Mouse (Mus musculus): ENCODE data around the gene Gm38431. TPM values are rescaled to one million over a fixed set of nuclear protein-coding genes. Genes with fewer than 3 reads are reported as not detected.

The Gm38431 gene
- total RNA-seq, 2 experiments from 2014 or later, result 7.5 to 61.0 TPM

GRCm38 (mm10) chr9:21025258-21025810 is 66.5 kb downstream of the Gm38431 start:
- ATAC-seq (replicated peaks; ENCODE audit: poor library complexity, severe bottlenecking), result no peak

- ATAC-seq (replicated peaks; ENCODE audit: poor library complexity, severe bottlenecking), result no peak
Measured at GRCm38 (mm10) chr9:21022726-21023125, 69.1 kb downstream of the Gm38431 start.

- no peak for ATAC-seq (replicated peaks; ENCODE audit: poor library complexity, severe bottlenecking)
Measured at GRCm38 (mm10) chr9:21022288-21022687, 69.5 kb downstream of the Gm38431 start.

- no peak for ATAC-seq (replicated peaks; ENCODE audit: poor library complexity, severe bottlenecking)
Measured at GRCm38 (mm10) chr9:21021363-21021762, 70.4 kb downstream of the Gm38431 start.

GRCm38 (mm10) chr9:21018600-21018999 is 73.2 kb downstream of the Gm38431 start:
- ATAC-seq (replicated peaks; ENCODE audit: poor library complexity, severe bottlenecking), result no peak

Other genes with a start within 250 kb of the Gm38431 start
- 13.8 and 44.1 TPM in 2 replicates for gene A230050P20Rik, start 223.4 kb downstream of the Gm38431 start, total RNA-seq (2014; fragmentation: Nextera tagmentation)
- gene A230050P20Rik, start 223.4 kb downstream of the Gm38431 start, total RNA-seq (2017), result 14.4 and 16.1 TPM in 2 replicates
- 1.5 and 2.5 TPM in 2 replicates for gene Angptl6, start 212.3 kb downstream of the Gm38431 start, total RNA-seq (2014; fragmentation: Nextera tagmentation)
- 0.52 and 1.4 TPM in 2 replicates for gene Angptl6, start 212.3 kb downstream of the Gm38431 start, total RNA-seq (2017)
- 88.0 and 115 TPM in 2 replicates for gene Ppan, start 203.8 kb downstream of the Gm38431 start, total RNA-seq (2014; fragmentation: Nextera tagmentation)
- 172 and 173 TPM in 2 replicates for gene Ppan, start 203.8 kb downstream of the Gm38431 start, total RNA-seq (2017)
- 224 and 262 TPM in 2 replicates for gene Eif3g, start 193.4 kb downstream of the Gm38431 start, total RNA-seq (2014; fragmentation: Nextera tagmentation)
- 187 and 207 TPM in 2 replicates for gene Eif3g, start 193.4 kb downstream of the Gm38431 start, total RNA-seq (2017)
- 172 and 204 TPM in 2 replicates for gene Dnmt1, start 132.1 kb downstream of the Gm38431 start, total RNA-seq (2014; fragmentation: Nextera tagmentation)
- 244 and 247 TPM in 2 replicates for gene Dnmt1, start 132.1 kb downstream of the Gm38431 start, total RNA-seq (2017)
- gene S1pr2, start 115.2 kb downstream of the Gm38431 start, total RNA-seq (2014; fragmentation: Nextera tagmentation), result 3.7 and 11.0 TPM in 2 replicates
- gene S1pr2, start 115.2 kb downstream of the Gm38431 start, total RNA-seq (2017), result 3.2 and 3.4 TPM in 2 replicates
- 44.8 and 73.4 TPM in 2 replicates for gene Mrpl4, start 89.3 kb downstream of the Gm38431 start, total RNA-seq (2014; fragmentation: Nextera tagmentation)
- 44.5 and 46.0 TPM in 2 replicates for gene Mrpl4, start 89.3 kb downstream of the Gm38431 start, total RNA-seq (2017)
- gene Icam1, start 76.0 kb downstream of the Gm38431 start, total RNA-seq (2014; fragmentation: Nextera tagmentation), result 11.6 and 14.7 TPM in 2 replicates
- 5.9 and 8.0 TPM in 2 replicates for gene Icam1, start 76.0 kb downstream of the Gm38431 start, total RNA-seq (2017)
- 2.1 and 2.3 TPM in 2 replicates for gene Icam4, start 62.6 kb downstream of the Gm38431 start, total RNA-seq (2014; fragmentation: Nextera tagmentation)
- gene Icam4, start 62.6 kb downstream of the Gm38431 start, total RNA-seq (2017), result 0.31 and 1.2 TPM in 2 replicates
- 0.36 TPM in 1 of 2 replicates, not detected in the other for gene Icam5, start 59.9 kb downstream of the Gm38431 start, total RNA-seq (2014; fragmentation: Nextera tagmentation)
- 0.04 TPM in 1 of 2 replicates, not detected in the other for gene Icam5, start 59.9 kb downstream of the Gm38431 start, total RNA-seq (2017)
- gene Zglp1, start 24.9 kb downstream of the Gm38431 start, total RNA-seq (2014; fragmentation: Nextera tagmentation), result 6.2 TPM in 1 of 2 replicates, not detected in the other
- not detected in 2 replicates for gene Zglp1, start 24.9 kb downstream of the Gm38431 start, total RNA-seq (2017)
- gene Gm49373, start 18.9 kb downstream of the Gm38431 start, total RNA-seq (2014; fragmentation: Nextera tagmentation), result not detected in 2 replicates
- gene Gm49373, start 18.9 kb downstream of the Gm38431 start, total RNA-seq (2017), result 0.60 TPM in 1 of 2 replicates, not detected in the other
- gene Fdx1l, start 18.4 kb downstream of the Gm38431 start, total RNA-seq (2014; fragmentation: Nextera tagmentation), result 23.5 and 39.7 TPM in 2 replicates
- gene Fdx1l, start 18.4 kb downstream of the Gm38431 start, total RNA-seq (2017), result 56.5 and 59.4 TPM in 2 replicates
- 59.8 and 74.1 TPM in 2 replicates for gene Raver1, start within 50 bp of the Gm38431 start, total RNA-seq (2014; fragmentation: Nextera tagmentation)
- gene Raver1, start within 50 bp of the Gm38431 start, total RNA-seq (2017), result 19.6 and 22.9 TPM in 2 replicates
- gene Tyk2, start 39.2 kb upstream of the Gm38431 start, total RNA-seq (2014; fragmentation: Nextera tagmentation), result 27.1 and 28.6 TPM in 2 replicates
- 19.0 and 19.8 TPM in 2 replicates for gene Tyk2, start 39.2 kb upstream of the Gm38431 start, total RNA-seq (2017)
- 120 and 157 TPM in 2 replicates for gene Cdc37, start 58.0 kb upstream of the Gm38431 start, total RNA-seq (2014; fragmentation: Nextera tagmentation)
- 285 and 306 TPM in 2 replicates for gene Cdc37, start 58.0 kb upstream of the Gm38431 start, total RNA-seq (2017)
- gene Pde4a, start 73.7 kb upstream of the Gm38431 start, total RNA-seq (2014; fragmentation: Nextera tagmentation), result 19.9 and 25.7 TPM in 2 replicates
- gene Pde4a, start 73.7 kb upstream of the Gm38431 start, total RNA-seq (2017), result 3.8 and 4.1 TPM in 2 replicates
- gene Keap1, start 147.4 kb upstream of the Gm38431 start, total RNA-seq (2014; fragmentation: Nextera tagmentation), result 28.8 TPM in 2 replicates
- gene Keap1, start 147.4 kb upstream of the Gm38431 start, total RNA-seq (2017), result 31.9 and 33.5 TPM in 2 replicates
- gene S1pr5, start 156.4 kb upstream of the Gm38431 start, total RNA-seq (2014; fragmentation: Nextera tagmentation), result not detected in 2 replicates
- 0.21 and 0.56 TPM in 2 replicates for gene S1pr5, start 156.4 kb upstream of the Gm38431 start, total RNA-seq (2017)
- 6.4 and 8.9 TPM in 2 replicates for gene Atg4d, start 173.3 kb upstream of the Gm38431 start, total RNA-seq (2014; fragmentation: Nextera tagmentation)
- gene Atg4d, start 173.3 kb upstream of the Gm38431 start, total RNA-seq (2017), result 5.5 and 5.9 TPM in 2 replicates
- 50.9 and 56.3 TPM in 2 replicates for gene Kri1, start 196.0 kb upstream of the Gm38431 start, total RNA-seq (2014; fragmentation: Nextera tagmentation)
- 59.5 and 86.0 TPM in 2 replicates for gene Kri1, start 196.0 kb upstream of the Gm38431 start, total RNA-seq (2017)
- gene Cdkn2d, start 199.4 kb upstream of the Gm38431 start, total RNA-seq (2014; fragmentation: Nextera tagmentation), result 11.0 and 12.9 TPM in 2 replicates
- gene Cdkn2d, start 199.4 kb upstream of the Gm38431 start, total RNA-seq (2017), result 15.4 and 16.7 TPM in 2 replicates
- gene Ap1m2, start 220.3 kb upstream of the Gm38431 start, total RNA-seq (2014; fragmentation: Nextera tagmentation), result 2.5 and 5.4 TPM in 2 replicates
- gene Ap1m2, start 220.3 kb upstream of the Gm38431 start, total RNA-seq (2017), result 0.10 and 0.43 TPM in 2 replicates
- 117 and 134 TPM in 2 replicates for gene Slc44a2, start 228.7 kb upstream of the Gm38431 start, total RNA-seq (2014; fragmentation: Nextera tagmentation)
- gene Slc44a2, start 228.7 kb upstream of the Gm38431 start, total RNA-seq (2017), result 83.5 and 89.1 TPM in 2 replicates

All from granulocyte monocyte progenitor cell, adult 5-6 weeks (primary cell).